Mouse (Mus musculus) embryonic facial prominence, embryonic 13.5 days (tissue): ENCODE results near the gene Vmn1r11. TPM values are rescaled to one million over a fixed set of nuclear protein-coding genes. Genes with fewer than 3 reads are reported as not detected.

ENCODE experiments used
- ATAC-seq: fragments of 200-750 bp; cut with Nextera tagmentation; 2 replicates; pipeline ENCODE4 v1.8.0; 2017; ENCODE audit warnings: low read depth; ENCODE audit not compliant: insufficient number of reproducible peaks, insufficient read depth, low FRiP score, low TSS enrichment
- H3K27ac ChIP-seq: fragments of 300-500 bp; sonication (generic); 2 replicates; pipeline ENCODE4 v1.5.1; 2015; ENCODE audit warnings: moderate library complexity, mild to moderate bottlenecking, inconsistent platforms
- H3K27me3 ChIP-seq: fragments of 300-500 bp; sonication (generic); 2 replicates; pipeline ENCODE4 v1.6.1; 2015; ENCODE audit warnings: mild to moderate bottlenecking, inconsistent platforms
- H3K36me3 ChIP-seq: fragments of 300-500 bp; sonication (generic); 2 replicates; pipeline ENCODE4 v1.6.1; 2015; ENCODE audit warnings: mild to moderate bottlenecking, inconsistent platforms
- H3K4me1 ChIP-seq: fragments of 300-500 bp; sonication (generic); 2 replicates; pipeline ENCODE4 v1.6.1; 2015; ENCODE audit warnings: inconsistent platforms
- H3K4me2 ChIP-seq: fragments of 300-500 bp; sonication (generic); 2 replicates; pipeline ENCODE4 v1.6.1; 2015; ENCODE audit warnings: moderate library complexity, mild to moderate bottlenecking, inconsistent platforms
- H3K4me3 ChIP-seq: fragments of 300-500 bp; sonication (generic); 2 replicates; pipeline ENCODE4 v1.5.1; 2015; ENCODE audit warnings: mild to moderate bottlenecking, inconsistent platforms
- H3K9ac ChIP-seq: fragments of 300-500 bp; sonication (generic); 2 replicates; pipeline ENCODE4 v1.6.1; 2015; ENCODE audit warnings: mild to moderate bottlenecking, inconsistent platforms
- H3K9me3 ChIP-seq: fragments of 300-500 bp; sonication (generic); 2 replicates; pipeline ENCODE4 v1.6.1; 2016; ENCODE audit warnings: inconsistent platforms
- WGBS: fragments of 180-500 bp; shearing (Covaris S2); methylation state at CpG from one replicate; pipeline ENCODE4 v1.1.7; 2015; ENCODE audit warnings: mixed read lengths; 5-methylcytosine and 5-hydroxymethylcytosine counted together
- polyA plus RNA-seq: library from polyadenylated mRNA; unstranded; fragments of >200 nt; fragmentation: Nextera tagmentation; extraction: Ambion mirVana; gene quantifications from 2 replicates; pipeline ENCODE4 v1.2.1, GENCODE M21; 2015

Gene Vmn1r11
- not detected in 2 replicates for polyA plus RNA-seq

DNA sequence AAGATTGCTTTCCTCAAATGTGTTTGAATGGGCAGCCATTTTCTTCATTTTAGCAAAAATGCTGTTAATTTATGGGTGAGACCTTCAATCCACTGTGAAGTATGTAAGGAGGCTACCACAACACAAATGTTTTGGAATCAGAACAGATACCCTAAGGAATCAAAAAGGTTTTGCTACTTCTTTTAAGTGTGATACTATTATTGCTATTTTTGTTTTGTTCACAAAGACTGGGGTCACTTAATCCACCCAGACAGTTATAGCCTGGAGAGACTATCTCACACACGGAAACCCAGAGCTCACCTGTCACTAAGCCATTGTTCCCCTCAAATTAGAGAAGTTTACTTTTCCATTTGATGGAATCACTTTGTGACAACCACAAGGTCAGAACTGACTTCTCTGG, at the start of gene Vmn1r11:
Gene Vmn1r11, plus strand, starts transcription at position 301 of the 400 bp plus-strand sequence.
- Histone ChIP-seq H3K36me3 (no peaks in the 10 kb centered on the region), H3K27me3 (no peaks in the 10 kb centered on the region), H3K9ac (no peak within 1 kb of the TSS), H3K4me2 (no peak within 1 kb of the TSS), H3K9me3 (no peaks in the 10 kb centered on the region), H3K4me1 (no peaks in the 10 kb centered on the region), H3K27ac (no peak within 1 kb of the TSS), H3K4me3 (no peak within 1 kb of the TSS)
- no peak for ATAC-seq
- 63% methylated on average over 1 of the region's 1 CpGs for WGBS

DNA sequence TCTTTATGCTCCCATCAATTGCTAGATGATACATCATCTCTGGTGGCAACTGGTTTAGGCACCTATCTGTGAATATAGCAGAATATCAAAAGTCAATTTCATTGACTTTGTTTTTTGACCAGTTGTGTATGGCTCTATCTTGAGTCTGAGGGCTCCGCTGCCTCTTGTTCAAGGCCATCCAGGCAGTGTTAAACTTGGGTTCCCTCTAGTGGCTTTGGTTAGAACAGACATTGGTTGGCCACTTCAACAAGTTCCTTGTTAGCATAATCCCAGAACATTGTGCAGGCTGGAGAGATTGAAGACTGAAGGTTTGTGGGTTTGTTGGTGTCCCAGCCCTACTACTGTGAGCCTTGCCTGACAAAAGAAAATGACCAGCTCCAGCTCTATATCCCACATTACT, 26.9 kb upstream of the Vmn1r11 start:
- H3K4me1 ChIP-seq: no peaks in the 10 kb centered on the region
- no peaks in the 10 kb centered on the region for H3K27me3 ChIP-seq
- ATAC-seq: no peak
- WGBS: 54% methylated on average over 1 of the region's 1 CpGs
- no peak overlapping the region for H3K4me3 ChIP-seq
- H3K9ac ChIP-seq: no peak overlapping the region
- H3K36me3 ChIP-seq: no peaks in the 10 kb centered on the region
- H3K4me2 ChIP-seq: no peak overlapping the region
- H3K9me3 ChIP-seq: no peaks in the 10 kb centered on the region
- no peak overlapping the region for H3K27ac ChIP-seq

GRCm38 (mm10) chr6:57109154-57109553, 24.1 kb upstream of the Vmn1r11 start, which contains the start of gene Vmn1r10:
Vmn1r10 (plus strand) TSS chr6:57109454.
- Histone ChIP-seq H3K27me3 (no peaks in the 10 kb centered on the region), H3K4me3 (no peak within 1 kb of the TSS), H3K9me3 (no peaks in the 10 kb centered on the region), H3K4me2 (no peak within 1 kb of the TSS), H3K27ac (no peak within 1 kb of the TSS), H3K36me3 (no peaks in the 10 kb centered on the region), H3K9ac (no peak within 1 kb of the TSS), H3K4me1 (no peaks in the 10 kb centered on the region)
- WGBS: 74% methylated on average over 3 of the region's 3 CpGs
- no peak for ATAC-seq

DNA sequence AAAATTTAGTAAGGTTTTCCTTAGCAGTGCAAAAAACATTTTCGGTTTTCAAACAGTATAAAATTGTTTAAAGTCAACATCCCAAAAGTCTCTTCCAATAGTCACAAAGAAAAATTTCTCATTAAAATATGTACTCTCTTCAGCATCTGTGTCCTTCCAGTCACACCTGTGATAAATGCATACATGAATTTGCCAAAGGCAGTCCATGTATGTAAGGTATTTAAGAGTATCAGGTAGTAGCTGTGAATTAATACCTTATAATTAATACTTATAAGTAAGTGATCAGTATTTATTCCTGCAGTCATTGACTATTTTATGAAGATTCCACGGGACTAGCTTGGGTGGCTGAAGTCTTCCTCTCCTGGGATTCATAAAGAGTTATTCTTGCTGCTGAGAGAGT, 23.4 kb downstream of the Vmn1r11 start, which contains the start of gene Vmn1r12:
Gene Vmn1r12, plus strand, starts transcription at position 301 of the 400 bp plus-strand sequence.
- H3K27me3 ChIP-seq: no peaks in the 10 kb centered on the region
- H3K4me2 ChIP-seq: no peak within 1 kb of the TSS
- H3K36me3 ChIP-seq: no peaks in the 10 kb centered on the region
- H3K4me1 ChIP-seq: no peaks in the 10 kb centered on the region
- H3K4me3 ChIP-seq: no peak within 1 kb of the TSS
- 79% methylated on average over 2 of the region's 2 CpGs for WGBS
- H3K9ac ChIP-seq: no peak within 1 kb of the TSS
- no peak for ATAC-seq
- H3K9me3 ChIP-seq: no peaks in the 10 kb centered on the region
- no peak within 1 kb of the TSS for H3K27ac ChIP-seq

Other genes starting within 250 kb of the Vmn1r11 start
- gene Nt5c3, start 209.5 kb upstream of the Vmn1r11 start, polyA plus RNA-seq: 66.0 and 67.4 TPM in 2 replicates
- gene Vmn1r4, start 209.4 kb upstream of the Vmn1r11 start, polyA plus RNA-seq: 0.22 and 0.72 TPM in 2 replicates
- gene Vmn1r5, start 163.2 kb upstream of the Vmn1r11 start, polyA plus RNA-seq: not detected in 2 replicates
- not detected in 2 replicates for gene Vmn1r6, start 136.2 kb upstream of the Vmn1r11 start, polyA plus RNA-seq
- not detected in 2 replicates for gene Vmn1r7, start 108.1 kb upstream of the Vmn1r11 start, polyA plus RNA-seq
- not detected in 2 replicates for gene Vmn1r8, start 101.2 kb upstream of the Vmn1r11 start, polyA plus RNA-seq
- gene Vmn1r9, start 66.7 kb upstream of the Vmn1r11 start, polyA plus RNA-seq: not detected in 2 replicates
- gene Vmn1r10, start 24.0 kb upstream of the Vmn1r11 start, polyA plus RNA-seq: not detected in 2 replicates
- not detected in 2 replicates for gene Vmn1r12, start 23.5 kb downstream of the Vmn1r11 start, polyA plus RNA-seq
- gene Vmn1r13, start 69.8 kb downstream of the Vmn1r11 start, polyA plus RNA-seq: not detected in 2 replicates
- not detected in 2 replicates for gene Vmn1r14, start 98.2 kb downstream of the Vmn1r11 start, polyA plus RNA-seq
- not detected in 2 replicates for gene Vmn1r15, start 124.5 kb downstream of the Vmn1r11 start, polyA plus RNA-seq
- not detected in 2 replicates for gene Vmn1r16, start 196.0 kb downstream of the Vmn1r11 start, polyA plus RNA-seq
- gene Vmn1r17, start 230.3 kb downstream of the Vmn1r11 start, polyA plus RNA-seq: not detected in 2 replicates